Mouse (Mus musculus): ENCODE measurements around the gene Tcf12. TPM values are rescaled to one million over a fixed set of nuclear protein-coding genes. Genes with fewer than 3 reads are reported as not detected.
A peak's percentile ranks its signal among the peaks of the same experiment; 100 is the strongest.

The Tcf12 gene
- polyA plus RNA-seq, 1 experiment from 2014 or later, result 8.3 TPM

DNA sequence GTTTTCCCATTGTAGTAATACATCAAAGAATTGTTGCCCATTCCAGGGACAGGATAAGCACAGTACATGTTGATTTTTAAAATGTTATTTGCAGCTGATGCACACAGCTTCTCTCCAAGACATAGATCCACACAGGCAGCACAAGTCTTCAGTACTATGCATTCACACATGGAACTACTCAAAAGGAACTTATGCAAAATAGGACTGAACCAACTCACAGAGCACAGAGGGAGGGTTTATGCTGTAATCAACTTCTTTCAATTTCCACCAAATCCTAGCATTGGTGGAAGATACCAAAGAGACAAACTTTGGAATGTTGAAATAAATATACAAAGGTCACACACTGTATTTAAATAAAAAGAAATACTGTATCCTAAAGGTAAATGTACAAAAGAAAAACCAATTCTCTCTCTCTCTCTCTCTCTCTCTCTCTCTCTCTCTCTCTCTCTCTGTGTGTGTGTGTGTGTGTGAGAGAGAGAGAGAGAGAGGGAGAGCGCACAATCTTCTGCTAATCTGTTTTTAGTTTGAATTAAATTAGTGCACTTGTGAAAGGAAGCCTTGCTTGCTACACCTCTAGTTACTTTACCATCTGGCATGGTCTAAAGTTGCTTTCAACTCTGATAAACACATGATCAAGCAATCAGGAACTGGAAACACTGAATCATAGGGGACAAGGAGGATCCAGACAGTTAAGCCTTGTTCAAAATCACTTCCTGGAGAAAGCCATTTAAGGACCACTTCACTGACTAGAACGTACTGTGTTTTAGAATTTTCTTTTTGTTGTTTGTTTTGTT is 215.5 kb downstream of the Tcf12 start:
- no peaks in the 10 kb centered on the region for H3K36me3 ChIP-seq (replicated peaks; ENCODE audit: insufficient read depth, low read length)
- H3K27me3 ChIP-seq (ENCODE audit: insufficient read depth, low read length), result no peaks in the 10 kb centered on the region
- H3K4me1 ChIP-seq (ENCODE audit: insufficient read depth), result peaks cover 4% of the 10 kb centered on the region; the same call in 1 of the 2 replicates
- 33% methylated on average over 2 of the region's 2 CpGs for WGBS (ENCODE audit: insufficient replicate concordance)
- H3K27ac ChIP-seq (ENCODE audit: low read depth), result 0 out of 2 replicates have a peak overlapping the region, but pooled peaks have one; percentile 19
- H3K4me2 ChIP-seq (ENCODE audit: low read depth, low read length), result no peak overlapping the region; the same call in 1 of the 2 replicates
- peak; percentile 64 for ATAC-seq
- no peak for DNase-seq
- no peak for TF ChIP-seq EP300 (IDR thresholded peaks at IDR 0.05; ENCODE audit: low read depth)
- no peak for TF ChIP-seq CTCF (IDR thresholded peaks at IDR 0.05; ENCODE audit: low read depth)
- H3K9ac ChIP-seq (replicated peaks), result no peak overlapping the region
- no peaks in the 10 kb centered on the region for H3K9me3 ChIP-seq (ENCODE audit: low read length)
- H3K4me3 ChIP-seq (ENCODE audit: low read depth, low read length), result no peak overlapping the region

- ATAC-seq (no peak), DNase-seq (no peak)
- no peaks in the 10 kb centered on the region for H3K9me3 ChIP-seq (ENCODE audit: low read length)
- H3K4me3 ChIP-seq (ENCODE audit: low read depth, low read length), result no peak overlapping the region
- H3K4me1 ChIP-seq (ENCODE audit: insufficient read depth), result peaks cover 4% of the 10 kb centered on the region; the same call in 1 of the 2 replicates
- H3K36me3 ChIP-seq (replicated peaks; ENCODE audit: insufficient read depth, low read length), result no peaks in the 10 kb centered on the region
- TF ChIP-seq CTCF (IDR thresholded peaks at IDR 0.05; ENCODE audit: low read depth) (no peak), EP300 (IDR thresholded peaks at IDR 0.05; ENCODE audit: low read depth) (no peak)
- WGBS (ENCODE audit: insufficient replicate concordance), result 79% methylated on average over 7 of the region's 7 CpGs
- no peak overlapping the region for H3K9ac ChIP-seq (replicated peaks)
- H3K27me3 ChIP-seq (ENCODE audit: insufficient read depth, low read length), result no peaks in the 10 kb centered on the region
- H3K27ac ChIP-seq (ENCODE audit: low read depth), result no peak overlapping the region
- H3K4me2 ChIP-seq (ENCODE audit: low read depth, low read length), result no peak overlapping the region
Measured at GRCm38 (mm10) chr9:71895291-71895690, 216.4 kb downstream of the Tcf12 start.

- Histone ChIP-seq H3K27ac (ENCODE audit: low read depth) (no peak overlapping the region), H3K4me2 (ENCODE audit: low read depth, low read length) (no peak overlapping the region), H3K4me1 (ENCODE audit: insufficient read depth) (peaks cover 4% of the 10 kb centered on the region; the same call in 1 of the 2 replicates), H3K27me3 (ENCODE audit: insufficient read depth, low read length) (no peaks in the 10 kb centered on the region), H3K36me3 (replicated peaks; ENCODE audit: insufficient read depth, low read length) (no peaks in the 10 kb centered on the region), H3K9me3 (ENCODE audit: low read length) (no peaks in the 10 kb centered on the region), H3K4me3 (ENCODE audit: low read depth, low read length) (no peak overlapping the region), H3K9ac (replicated peaks) (no peak overlapping the region)
- ATAC-seq (no peak), DNase-seq (no peak)
- WGBS (ENCODE audit: insufficient replicate concordance), result 94% methylated on average over 7 of the region's 7 CpGs
- TF ChIP-seq EP300 (IDR thresholded peaks at IDR 0.05; ENCODE audit: low read depth) (no peak), CTCF (IDR thresholded peaks at IDR 0.05; ENCODE audit: low read depth) (no peak)
Measured at GRCm38 (mm10) chr9:71894943-71895286, 216.8 kb downstream of the Tcf12 start.

- TF ChIP-seq CTCF (IDR thresholded peaks at IDR 0.05; ENCODE audit: low read depth), result no peak
- no peak for TF ChIP-seq EP300 (IDR thresholded peaks at IDR 0.05; ENCODE audit: low read depth)
- no peak overlapping the region for H3K4me2 ChIP-seq (ENCODE audit: low read depth, low read length)
- DNase-seq (no peak), ATAC-seq (no peak)
- WGBS (ENCODE audit: insufficient replicate concordance), result 90% methylated on average over 11 of the region's 11 CpGs
- no peak overlapping the region for H3K4me3 ChIP-seq (ENCODE audit: low read depth, low read length)
- H3K27me3 ChIP-seq (ENCODE audit: insufficient read depth, low read length), result no peaks in the 10 kb centered on the region
- H3K9me3 ChIP-seq (ENCODE audit: low read length), result no peaks in the 10 kb centered on the region
- no peak overlapping the region for H3K27ac ChIP-seq (ENCODE audit: low read depth)
- H3K9ac ChIP-seq (replicated peaks), result no peak overlapping the region
- peaks cover 4% of the 10 kb centered on the region; the same call in 1 of the 2 replicates for H3K4me1 ChIP-seq (ENCODE audit: insufficient read depth)
- no peaks in the 10 kb centered on the region for H3K36me3 ChIP-seq (replicated peaks; ENCODE audit: insufficient read depth, low read length)
Measured at GRCm38 (mm10) chr9:71894246-71894942, 217.3 kb downstream of the Tcf12 start.

GRCm38 (mm10) chr9:71888450-71888849 is 223.2 kb downstream of the Tcf12 start:
- Histone ChIP-seq H3K27me3 (ENCODE audit: insufficient read depth, low read length) (no peaks in the 10 kb centered on the region), H3K4me1 (ENCODE audit: insufficient read depth) (no peaks in the 10 kb centered on the region), H3K4me3 (ENCODE audit: low read depth, low read length) (no peak overlapping the region), H3K36me3 (replicated peaks; ENCODE audit: insufficient read depth, low read length) (peaks cover 3% of the 10 kb centered on the region; the same call in 1 of the 2 replicates), H3K4me2 (ENCODE audit: low read depth, low read length) (no peak overlapping the region), H3K9ac (replicated peaks) (no peak overlapping the region), H3K9me3 (ENCODE audit: low read length) (no peaks in the 10 kb centered on the region), H3K27ac (ENCODE audit: low read depth) (no peak overlapping the region)
- WGBS (ENCODE audit: insufficient replicate concordance), result 56% methylated on average over 5 of the region's 5 CpGs
- no peak for DNase-seq
- ATAC-seq, result no peak
- TF ChIP-seq EP300 (IDR thresholded peaks at IDR 0.05; ENCODE audit: low read depth), result no peak
- TF ChIP-seq CTCF (IDR thresholded peaks at IDR 0.05; ENCODE audit: low read depth), result no peak

DNA sequence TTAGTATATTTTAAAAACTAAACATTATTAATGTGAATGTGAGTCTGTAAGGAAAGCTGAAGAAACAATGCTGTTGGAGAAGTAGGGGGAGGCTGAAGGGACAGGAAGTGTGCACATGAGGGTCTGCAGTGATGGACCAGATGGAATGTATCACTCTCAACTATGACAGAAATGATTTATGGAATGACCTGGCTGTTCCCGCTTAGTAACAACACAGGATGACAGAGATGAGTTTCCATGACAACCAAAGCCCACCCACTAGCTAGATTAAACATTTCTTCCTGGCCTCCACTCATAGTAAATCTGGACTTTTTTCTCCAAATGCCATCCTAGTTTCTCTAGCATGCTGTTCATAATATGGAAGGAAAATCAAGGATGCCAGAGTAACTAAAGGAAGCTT is 231.0 kb downstream of the Tcf12 start:
- TF ChIP-seq EP300 (IDR thresholded peaks at IDR 0.05; ENCODE audit: low read depth), result no peak
- TF ChIP-seq CTCF (IDR thresholded peaks at IDR 0.05; ENCODE audit: low read depth), result no peak
- Histone ChIP-seq H3K27me3 (ENCODE audit: insufficient read depth, low read length) (no peaks in the 10 kb centered on the region), H3K9me3 (ENCODE audit: low read length) (no peaks in the 10 kb centered on the region), H3K4me1 (ENCODE audit: insufficient read depth) (no peaks in the 10 kb centered on the region), H3K4me3 (ENCODE audit: low read depth, low read length) (no peak overlapping the region), H3K27ac (ENCODE audit: low read depth) (no peak overlapping the region), H3K9ac (replicated peaks) (no peak overlapping the region), H3K36me3 (replicated peaks; ENCODE audit: insufficient read depth, low read length) (peaks cover 35% of the 10 kb centered on the region), H3K4me2 (ENCODE audit: low read depth, low read length) (no peak overlapping the region)
- ATAC-seq (no peak), DNase-seq (no peak)
- 86% methylated on average over 1 of the region's 1 CpGs for WGBS (ENCODE audit: insufficient replicate concordance)
